Mouse (Mus musculus): ENCODE measurements around the gene Asah2.
"Not testable (repeated sequence)": the region's sequence is repeated elsewhere in the genome, so short reads cannot be mapped to it uniquely, and the experiment has no call there.

Gene Asah2

GRCm38 (mm10) chr19:32102294-32102975, 5.6 kb downstream of the Asah2 start:
- no peak for DNase-seq (ENCODE audit: low read depth, low spot score)

DNA sequence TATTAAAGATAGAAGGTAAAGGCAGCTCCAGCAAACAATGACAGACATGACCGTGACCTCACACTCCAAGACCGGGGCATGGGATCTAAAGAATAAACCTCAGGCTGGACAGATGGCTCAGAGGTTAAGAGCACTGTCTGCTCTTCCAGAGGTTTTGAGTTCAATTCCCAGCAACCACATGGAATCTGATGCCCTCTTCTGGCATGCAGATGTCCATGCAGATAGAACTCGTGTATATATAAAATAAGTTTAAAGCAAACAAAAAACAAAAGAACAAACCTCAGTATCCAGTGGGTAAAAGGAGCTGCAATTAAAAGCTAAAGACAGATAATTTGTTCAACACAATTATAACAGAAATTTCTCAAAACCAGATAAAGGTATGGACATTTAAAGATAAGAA, 9.4 kb downstream of the Asah2 start:
- DNase-seq (ENCODE audit: low read depth, low spot score), result no peak

DNA sequence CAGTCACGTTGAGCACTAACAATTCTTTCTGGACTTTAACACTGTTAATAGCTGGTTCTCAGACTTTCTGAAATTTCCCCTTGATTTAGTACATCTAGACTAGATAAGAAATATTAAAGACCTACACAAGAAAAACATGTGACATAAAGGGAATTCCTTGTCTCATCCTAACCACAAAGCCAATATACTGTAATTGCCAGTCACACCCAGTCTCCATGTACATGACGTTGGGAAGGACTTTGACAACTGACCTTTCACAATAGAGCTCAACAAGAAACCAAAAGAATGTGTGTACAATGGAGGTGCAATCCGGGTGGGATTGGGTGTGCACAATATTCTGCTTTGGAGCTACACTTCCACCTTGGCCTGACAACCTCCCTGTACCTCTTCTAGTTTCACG, 15.7 kb downstream of the Asah2 start:
- DNase-seq (ENCODE audit: low read depth, low spot score), result no peak

DNA sequence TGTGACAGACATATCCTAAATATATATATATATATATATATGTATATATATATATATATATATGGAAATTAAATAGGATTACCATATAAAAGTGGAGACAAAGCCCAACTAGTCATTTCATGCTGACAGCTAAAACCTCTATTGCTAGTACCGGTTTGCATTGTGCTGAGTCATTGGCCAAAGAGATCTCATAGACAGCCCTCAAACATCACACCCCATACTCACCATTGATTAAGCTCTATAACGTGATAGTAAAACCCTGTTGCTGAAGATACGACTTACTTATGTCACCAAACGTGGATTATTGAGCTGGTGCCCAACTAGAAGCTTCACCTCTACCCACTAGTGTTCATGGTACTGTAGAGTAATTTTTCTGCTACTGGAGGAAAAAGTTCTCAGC, 17.2 kb downstream of the Asah2 start:
- no peak for DNase-seq (ENCODE audit: low read depth, low spot score)

- no peak for DNase-seq (ENCODE audit: low read depth, low spot score)
These were observed 19.4 kb downstream of the Asah2 start for GRCm38 (mm10) chr19:32088570-32088969.

- no peak for DNase-seq (ENCODE audit: low read depth, low spot score)
These were observed 20.1 kb downstream of the Asah2 start for GRCm38 (mm10) chr19:32087736-32088470.

DNA sequence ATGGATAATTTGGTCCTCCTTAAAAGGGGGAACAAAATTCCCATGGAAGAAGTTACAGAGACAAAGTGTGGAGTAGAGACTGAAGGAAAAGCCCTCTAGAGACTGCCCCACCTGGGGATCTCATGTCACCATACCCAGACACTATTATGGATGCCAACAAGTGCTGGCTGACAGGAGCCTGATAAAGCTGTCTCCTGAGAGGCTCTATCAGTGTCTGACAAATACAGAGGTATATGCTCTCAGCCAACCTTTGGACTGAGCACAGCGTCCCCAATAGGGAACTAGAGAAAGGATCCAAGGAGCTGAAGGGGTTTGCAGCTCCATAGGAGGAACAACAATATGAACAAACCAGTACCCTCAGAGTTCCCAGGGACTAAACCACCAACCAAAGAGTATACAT, 23.2 kb downstream of the Asah2 start:
- not testable (repeated sequence) for DNase-seq (ENCODE audit: low read depth, low spot score)

- no peak for DNase-seq (ENCODE audit: low read depth, low spot score)
These were observed 37.7 kb downstream of the Asah2 start for GRCm38 (mm10) chr19:32070340-32070739.

DNA sequence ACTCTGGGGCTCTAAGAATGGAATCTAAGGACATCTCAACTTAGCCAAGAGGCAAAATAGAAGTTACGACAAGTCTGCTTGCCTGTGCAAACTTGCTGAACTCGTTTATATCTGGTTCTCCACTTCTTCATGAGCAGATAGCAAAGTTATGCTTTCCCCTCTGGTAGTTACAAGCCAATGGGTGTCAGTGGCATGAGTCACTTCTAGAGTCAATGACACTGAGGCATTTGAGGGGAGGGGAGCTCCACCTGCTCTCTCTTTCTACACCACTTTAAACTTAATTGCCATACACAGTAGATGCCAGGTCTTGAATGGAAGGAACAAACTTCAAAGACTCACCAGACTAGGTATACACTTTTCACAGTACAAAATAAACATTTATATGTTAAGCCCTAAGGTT, 38.4 kb downstream of the Asah2 start:
- no peak for DNase-seq (ENCODE audit: low read depth, low spot score)

- no peak for DNase-seq (ENCODE audit: low read depth, low spot score)
These were observed 40.3 kb downstream of the Asah2 start for GRCm38 (mm10) chr19:32067669-32068068.

GRCm38 (mm10) chr19:32061294-32061693, 46.7 kb downstream of the Asah2 start:
- DNase-seq (ENCODE audit: low read depth, low spot score), result no peak

- no peak for DNase-seq (ENCODE audit: low read depth, low spot score)
These were observed 51.8 kb downstream of the Asah2 start for GRCm38 (mm10) chr19:32056252-32056651.

GRCm38 (mm10) chr19:32055725-32056124, 52.3 kb downstream of the Asah2 start:
- DNase-seq (ENCODE audit: low read depth, low spot score), result no peak

DNA sequence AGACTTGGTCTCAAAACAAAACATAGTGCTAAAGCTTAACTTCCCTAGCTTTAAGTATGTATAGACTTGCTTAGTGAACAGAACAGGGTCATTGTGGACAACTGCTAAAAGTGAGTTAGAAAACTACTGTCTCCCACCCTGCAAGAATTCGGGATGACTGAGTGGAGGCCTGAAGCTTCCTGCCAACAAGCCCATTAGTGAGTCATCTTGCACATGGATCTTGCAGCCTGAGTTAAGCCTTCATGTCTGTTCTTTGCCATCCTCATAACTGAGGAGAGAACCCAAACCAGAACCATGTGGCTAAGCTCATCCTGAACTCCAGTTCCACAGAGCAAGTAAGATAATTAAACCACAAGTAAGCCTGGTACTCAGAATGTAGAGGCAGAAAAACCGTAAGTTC, 56.8 kb downstream of the Asah2 start:
- no peak for DNase-seq (ENCODE audit: low read depth, low spot score)

GRCm38 (mm10) chr19:32032881-32033280, 75.1 kb downstream of the Asah2 start:
- no peak for DNase-seq (ENCODE audit: low read depth, low spot score)

GRCm38 (mm10) chr19:32030430-32030829, 77.6 kb downstream of the Asah2 start:
- peak; percentile 81 for DNase-seq (ENCODE audit: low read depth, low spot score)

- DNase-seq (ENCODE audit: low read depth, low spot score), result no peak
These were observed 82.6 kb downstream of the Asah2 start for GRCm38 (mm10) chr19:32025443-32025842.

- DNase-seq (ENCODE audit: low read depth, low spot score), result no peak
These were observed 88.3 kb downstream of the Asah2 start for GRCm38 (mm10) chr19:32019722-32020121.

- DNase-seq (ENCODE audit: low read depth, low spot score), result no peak
These were observed 89.4 kb downstream of the Asah2 start for GRCm38 (mm10) chr19:32018585-32018984.

- no peak for DNase-seq (ENCODE audit: low read depth, low spot score)
These were observed 90.0 kb downstream of the Asah2 start for GRCm38 (mm10) chr19:32018053-32018452.

- no peak for DNase-seq (ENCODE audit: low read depth, low spot score)
These were observed 105.4 kb downstream of the Asah2 start for GRCm38 (mm10) chr19:32002623-32003022.

GRCm38 (mm10) chr19:31996916-31997315, 111.1 kb downstream of the Asah2 start:
- DNase-seq (ENCODE audit: low read depth, low spot score), result no peak

DNA sequence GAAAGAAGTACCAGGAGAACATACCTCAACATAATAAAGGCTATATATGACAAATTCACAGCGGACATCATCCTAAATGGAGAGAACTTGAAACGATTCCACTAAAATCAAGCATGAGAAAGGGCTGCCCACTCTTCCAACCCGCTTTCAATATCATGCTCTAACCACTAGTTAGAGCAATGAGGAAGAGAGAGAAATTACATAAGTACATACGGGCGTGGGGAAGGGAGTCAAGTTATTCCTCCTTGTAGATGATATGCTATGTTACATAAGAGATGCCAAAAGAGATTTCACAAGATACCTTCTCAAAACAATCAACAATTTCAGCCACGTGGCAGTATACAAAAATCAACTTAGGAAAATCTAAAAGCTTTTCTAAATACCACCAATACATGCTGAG, 117.0 kb downstream of the Asah2 start:
- no peak for DNase-seq (ENCODE audit: low read depth, low spot score)
